10 mouse cellular contexts compared by ENCODE assay signal in the genomic region with DNA sequence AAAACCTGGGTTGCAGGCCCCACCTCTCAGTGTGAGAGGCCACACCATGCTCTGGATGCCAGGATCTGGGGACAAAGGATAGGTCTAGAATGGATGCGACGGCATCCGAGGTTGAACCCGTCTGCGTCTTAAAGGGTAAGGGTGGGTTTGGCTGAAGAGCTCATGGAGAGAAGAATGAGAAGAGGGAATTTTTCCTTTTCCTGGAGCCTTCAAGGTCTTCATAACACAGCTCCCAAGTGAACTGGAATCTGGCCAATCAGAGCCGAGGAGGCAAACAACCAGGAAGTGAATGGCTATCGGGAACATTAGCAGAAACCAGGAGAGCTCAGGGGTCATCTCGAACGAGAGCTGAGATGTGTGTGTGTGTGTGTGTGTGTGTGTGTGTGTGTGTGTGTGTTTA.
DNase-seq lines count a peak whose midpoint lies in the region; ATAC-seq and TF ChIP-seq lines count a peak whose summit lies in the region.
"Had no signal": no experiment of that assay in that cellular context is flagged by ENCODE, and none has a peak within 500 bp of the region (broad histone marks: within the 10 kb centered on the region; RNA-seq: fewer than 3 reads in every experiment).

No protein-coding gene starts in this region.

- WGBS in kidney, adult 2 months: 64% methylated on average over 9 of the region's 9 CpGs
- 66% methylated on average over 9 of the region's 9 CpGs for WGBS in hindbrain, embryonic 13.5 days
- 33% methylated on average over 9 of the region's 9 CpGs for WGBS in lung, postnatal 0 days

- H3K4me2 ChIP-seq in hindbrain, embryonic 13.5 days: no peak overlapping the region
- peak overlapping the region; percentile 22; the same call in 1 of the 2 replicates for H3K4me2 ChIP-seq in lung, postnatal 0 days (replicated peaks; ENCODE audit: low read depth, low read length)

- no peak overlapping the region for H3K4me3 ChIP-seq in kidney, adult 2 months (ENCODE audit: insufficient read depth, low read depth, low read length)
- no peak overlapping the region for H3K4me3 ChIP-seq in hindbrain, embryonic 13.5 days
- no peak overlapping the region for H3K4me3 ChIP-seq in lung, postnatal 0 days (ENCODE audit: low read depth, low read length)
- H3K4me3 ChIP-seq: myocyte had no signal

- H3K27me3 ChIP-seq in kidney, adult 2 months (replicated peaks; ENCODE audit: control insufficient read depth, insufficient read depth, low read length): 0 out of 2 replicates have a peak, but pooled peaks cover 1% of the 10 kb centered on the region
- peaks cover 46% of the 10 kb centered on the region for H3K27me3 ChIP-seq in hindbrain, embryonic 13.5 days
- no peaks in the 10 kb centered on the region; the same call in 1 of the 2 replicates for H3K27me3 ChIP-seq in lung, postnatal 0 days (replicated peaks; ENCODE audit: insufficient read depth, low read length)

- TF ChIP-seq EP300 in lung, postnatal 0 days (IDR thresholded peaks at IDR 0.05): no peak

- ATAC-seq in hindbrain, embryonic 13.5 days (ENCODE audit: low FRiP score): peak; percentile 28; the same call in 1 of the 2 replicates
- peak; percentile 20 for ATAC-seq in lung, postnatal 0 days
- ATAC-seq: inflammation-experienced regulatory T-cells, adult 6 months had no signal

- DNase-seq in kidney, adult 2 months: peak; percentile 36
- no peak for DNase-seq in kidney, adult 8-10 months
- DNase-seq in adrenal gland, postnatal 36 days: peak; percentile 64 to 70
- peak; percentile 46 for DNase-seq in lung, postnatal 0 days (ENCODE audit: low spot score)
- DNase-seq in gastrocnemius, postnatal 36 days: no peak
- no peak for DNase-seq in thymus, postnatal 25 days
- DNase-seq in cerebellum, postnatal 36 days: no peak

- TF ChIP-seq CTCF in kidney, adult 2 months (conservative IDR thresholded peaks at IDR 0.05; ENCODE audit: insufficient read depth, insufficient read length, low read depth, low read length): no peak
- no peak for TF ChIP-seq CTCF in lung, postnatal 0 days (IDR thresholded peaks at IDR 0.05)

- TF ChIP-seq POLR2A in kidney, adult 2 months (IDR thresholded peaks at IDR 0.05; ENCODE audit: low read depth, low read length): no peak

- H3K36me3 ChIP-seq in kidney, adult 2 months (ENCODE audit: control insufficient read depth, insufficient read depth, low read length): no peaks in the 10 kb centered on the region
- H3K36me3 ChIP-seq in hindbrain, embryonic 13.5 days: no peaks in the 10 kb centered on the region
- H3K36me3 ChIP-seq in lung, postnatal 0 days (ENCODE audit: insufficient read depth, low read length): no peaks in the 10 kb centered on the region

- no peak overlapping the region for H3K9ac ChIP-seq in hindbrain, embryonic 13.5 days
- no peak overlapping the region for H3K9ac ChIP-seq in lung, postnatal 0 days (replicated peaks; ENCODE audit: low read depth)

- H3K4me1 ChIP-seq in kidney, adult 2 months (ENCODE audit: control insufficient read depth, insufficient read depth, low read length): no peaks in the 10 kb centered on the region
- H3K4me1 ChIP-seq in hindbrain, embryonic 13.5 days (replicated peaks): no peaks in the 10 kb centered on the region; the same call in 1 of the 2 replicates
- H3K4me1 ChIP-seq in lung, postnatal 0 days (ENCODE audit: insufficient read depth, low read depth, low read length): no peaks in the 10 kb centered on the region

- no peak overlapping the region for H3K27ac ChIP-seq in kidney, adult 2 months (ENCODE audit: insufficient read depth, low read depth, low read length)
- H3K27ac ChIP-seq in hindbrain, embryonic 13.5 days: peak overlapping the region; percentile 18; the same call in 1 of the 2 replicates
- peak overlapping the region; percentile 23 for H3K27ac ChIP-seq in lung, postnatal 0 days (ENCODE audit: low read length)

- H3K9me3 ChIP-seq in hindbrain, embryonic 13.5 days: peaks cover 2% of the 10 kb centered on the region; the same call in 1 of the 2 replicates
- no peaks in the 10 kb centered on the region for H3K9me3 ChIP-seq in lung, postnatal 0 days (ENCODE audit: low read length)

- intact Hi-C loops in gastrocnemius, postnatal 36 days (cut with DNase I): loop anchor here (2.0 to 10.0 kb wide), 3 partner anchors 177 to 808 kb away; no protein-coding TSS in a partner anchor

Comparison
In these comparisons a context has a peak if more than half of its experiments do, and no peak if none do; other contexts are left out.
1. DNase-seq: peak in kidney, adult 2 months (single experiment), adrenal gland, postnatal 36 days (2 of 2) and lung, postnatal 0 days (single experiment); none in kidney, adult 8-10 months (0 of 2), gastrocnemius, postnatal 36 days (0 of 2), thymus, postnatal 25 days (single experiment) and cerebellum, postnatal 36 days (0 of 2).